Mouse (Mus musculus) hindbrain, embryonic 13.5 days (tissue): Measurements from ENCODE around the gene Ifitm6. TPM values are rescaled to one million over a fixed set of nuclear protein-coding genes. Genes with fewer than 3 reads are reported as not detected.
A peak's percentile ranks its signal among the peaks of the same experiment; 100 is the strongest.

Source experiments
- ATAC-seq: fragments of 200-750 bp; cut with Nextera tagmentation; 2 replicates; pipeline ENCODE4 v1.8.0; 2017; ENCODE audit warnings: moderate TSS enrichment; ENCODE audit not compliant: low FRiP score
- H3K27ac ChIP-seq: fragments of 300-500 bp; sonication (generic); 2 replicates; pipeline ENCODE4 v1.5.1; 2015; ENCODE audit warnings: inconsistent platforms, mild to moderate bottlenecking, moderate library complexity
- H3K27me3 ChIP-seq: fragments of 300-500 bp; sonication (generic); 2 replicates; pipeline ENCODE4 v1.6.1; 2015; ENCODE audit warnings: mild to moderate bottlenecking, inconsistent platforms
- H3K36me3 ChIP-seq: fragments of 300-500 bp; sonication (generic); 2 replicates; pipeline ENCODE4 v1.6.1; 2015; ENCODE audit warnings: mild to moderate bottlenecking, inconsistent platforms
- H3K4me1 ChIP-seq: fragments of 300-500 bp; sonication (generic); replicated peaks from 2 replicates; pipeline ENCODE4 v1.6.1; 2015; ENCODE audit warnings: inconsistent platforms
- H3K4me2 ChIP-seq: fragments of 300-500 bp; sonication (generic); 2 replicates; pipeline ENCODE4 v1.6.1; 2015; ENCODE audit warnings: inconsistent platforms, mild to moderate bottlenecking, moderate library complexity
- H3K4me3 ChIP-seq: fragments of 300-500 bp; sonication (generic); 2 replicates; pipeline ENCODE4 v1.5.1; 2015; ENCODE audit warnings: mild to moderate bottlenecking, inconsistent platforms
- H3K9ac ChIP-seq: fragments of 300-500 bp; sonication (generic); 2 replicates; pipeline ENCODE4 v1.6.1; 2015; ENCODE audit warnings: mild to moderate bottlenecking, inconsistent platforms
- H3K9me3 ChIP-seq: fragments of 300-500 bp; sonication (generic); 2 replicates; pipeline ENCODE4 v1.6.1; 2016; ENCODE audit warnings: inconsistent platforms
- WGBS: fragments of 180-500 bp; shearing (Covaris S2); methylation state at CpG from one replicate; pipeline ENCODE4 v1.1.7; 2015; 5-methylcytosine and 5-hydroxymethylcytosine counted together
- polyA plus RNA-seq: library from polyadenylated mRNA; unstranded; fragments of >200 nt; fragmentation: Nextera tagmentation; extraction: Ambion mirVana; gene quantifications from 2 replicates; pipeline ENCODE4 v1.2.1, GENCODE M21; 2015

Gene Ifitm6
- polyA plus RNA-seq, 1 experiment from 2014 or later, result 0.53 TPM

- Histone ChIP-seq H3K4me3 (no peak overlapping the region), H3K4me1 (no peaks in the 10 kb centered on the region), H3K4me2 (no peak overlapping the region), H3K27ac (no peak overlapping the region), H3K27me3 (no peaks in the 10 kb centered on the region), H3K9me3 (no peaks in the 10 kb centered on the region), H3K36me3 (no peaks in the 10 kb centered on the region), H3K9ac (no peak overlapping the region)
- no peak for ATAC-seq
- 85% methylated on average over 10 of the region's 10 CpGs for WGBS
Observed at GRCm38 (mm10) chr7:141016707-141017697, 722 bp downstream of the Ifitm6 start.

- Histone ChIP-seq H3K36me3 (no peaks in the 10 kb centered on the region), H3K9me3 (no peaks in the 10 kb centered on the region), H3K4me2 (no peak overlapping the region), H3K9ac (no peak overlapping the region), H3K27ac (no peak overlapping the region), H3K4me3 (no peak overlapping the region), H3K4me1 (peaks cover 15% of the 10 kb centered on the region), H3K27me3 (0 out of 2 replicates have a peak, but pooled peaks cover 4% of the 10 kb centered on the region)
- 93% methylated on average over 7 of the region's 7 CpGs for WGBS
- no peak for ATAC-seq
Observed at GRCm38 (mm10) chr7:141011238-141011770, 6.4 kb downstream of the Ifitm6 start.

GRCm38 (mm10) chr7:141010593-141010992 lies 7.1 kb downstream of the Ifitm6 start, which contains the start of gene Ifitm3:
Gene Ifitm3 (minus strand): TSS chr7:141010770.
- Histone ChIP-seq H3K27me3 (0 out of 2 replicates have a peak, but pooled peaks cover 4% of the 10 kb centered on the region), H3K4me1 (peaks cover 15% of the 10 kb centered on the region), H3K27ac (no peak within 1 kb of the TSS), H3K4me2 (peak within 1 kb of the TSS; percentile 26), H3K36me3 (no peaks in the 10 kb centered on the region), H3K4me3 (no peak within 1 kb of the TSS), H3K9ac (no peak within 1 kb of the TSS), H3K9me3 (no peaks in the 10 kb centered on the region)
- no peak for ATAC-seq
- 37% methylated on average over 10 of the region's 10 CpGs for WGBS

DNA sequence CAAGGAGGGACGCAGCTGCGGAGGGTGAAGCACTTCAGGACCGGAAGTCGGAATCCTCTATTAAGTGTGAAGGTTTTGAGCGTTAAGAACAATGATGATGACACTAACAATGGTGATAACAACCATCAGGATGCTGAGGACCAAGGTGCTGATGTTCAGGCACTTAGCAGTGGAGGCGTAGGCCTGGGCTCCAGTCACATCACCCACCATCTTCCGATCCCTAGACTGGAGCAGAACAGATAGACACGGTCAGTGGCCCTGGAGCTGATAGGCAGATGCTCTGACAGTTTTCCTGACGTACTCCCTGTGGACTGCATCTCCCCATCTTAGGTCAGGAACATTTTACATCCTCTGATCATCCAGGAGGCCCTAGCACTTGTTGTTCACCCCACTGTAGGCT lies 8.1 kb downstream of the Ifitm6 start:
- Histone ChIP-seq H3K9ac (no peak overlapping the region), H3K4me1 (peaks cover 15% of the 10 kb centered on the region), H3K4me2 (no peak overlapping the region), H3K9me3 (no peaks in the 10 kb centered on the region), H3K36me3 (no peaks in the 10 kb centered on the region), H3K27me3 (0 out of 2 replicates have a peak, but pooled peaks cover 4% of the 10 kb centered on the region), H3K4me3 (no peak overlapping the region), H3K27ac (no peak overlapping the region)
- 93% methylated on average over 9 of the region's 9 CpGs for WGBS
- ATAC-seq, result no peak

GRCm38 (mm10) chr7:141008938-141009660 lies 8.6 kb downstream of the Ifitm6 start:
- WGBS, result 8% methylated on average over 20 of the region's 20 CpGs
- H3K9ac ChIP-seq, result no peak overlapping the region
- ATAC-seq, result no peak
- 0 out of 2 replicates have a peak, but pooled peaks cover 4% of the 10 kb centered on the region for H3K27me3 ChIP-seq
- no peak overlapping the region for H3K27ac ChIP-seq
- H3K4me1 ChIP-seq, result peaks cover 15% of the 10 kb centered on the region
- no peaks in the 10 kb centered on the region for H3K9me3 ChIP-seq
- H3K36me3 ChIP-seq, result no peaks in the 10 kb centered on the region
- no peak overlapping the region for H3K4me3 ChIP-seq
- H3K4me2 ChIP-seq, result peak overlapping the region; percentile 25; the same call in 1 of the 2 replicates

DNA sequence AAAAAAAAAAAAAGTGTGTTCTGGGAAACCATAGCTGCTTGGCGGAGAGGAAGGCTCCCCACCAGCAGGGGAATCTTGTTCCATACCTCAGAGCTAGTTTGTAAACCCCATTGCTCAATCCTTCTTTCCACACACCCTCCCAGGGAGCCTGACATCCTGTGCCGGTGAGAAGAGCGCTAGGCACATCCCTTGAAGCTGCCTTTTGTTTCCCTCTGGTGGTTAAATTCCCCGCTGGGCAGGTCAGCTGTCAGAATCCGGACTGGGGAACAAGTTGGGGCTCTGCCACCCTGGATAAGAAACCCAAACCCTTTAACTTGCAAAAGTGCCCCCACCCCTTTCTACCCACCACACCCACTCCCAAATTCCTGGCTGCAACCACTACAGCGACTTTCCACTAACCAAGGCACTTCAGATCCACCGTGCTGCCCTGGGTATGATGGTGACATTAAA lies 9.4 kb downstream of the Ifitm6 start:
- 11% methylated on average over 7 of the region's 7 CpGs for WGBS
- H3K27ac ChIP-seq, result no peak overlapping the region
- H3K36me3 ChIP-seq, result no peaks in the 10 kb centered on the region
- H3K9me3 ChIP-seq, result no peaks in the 10 kb centered on the region
- no peak for ATAC-seq
- no peak overlapping the region for H3K4me3 ChIP-seq
- H3K9ac ChIP-seq, result no peak overlapping the region
- H3K4me1 ChIP-seq, result peaks cover 15% of the 10 kb centered on the region
- 0 out of 2 replicates have a peak, but pooled peaks cover 4% of the 10 kb centered on the region for H3K27me3 ChIP-seq
- H3K4me2 ChIP-seq, result peak overlapping the region; percentile 25; the same call in 1 of the 2 replicates

DNA sequence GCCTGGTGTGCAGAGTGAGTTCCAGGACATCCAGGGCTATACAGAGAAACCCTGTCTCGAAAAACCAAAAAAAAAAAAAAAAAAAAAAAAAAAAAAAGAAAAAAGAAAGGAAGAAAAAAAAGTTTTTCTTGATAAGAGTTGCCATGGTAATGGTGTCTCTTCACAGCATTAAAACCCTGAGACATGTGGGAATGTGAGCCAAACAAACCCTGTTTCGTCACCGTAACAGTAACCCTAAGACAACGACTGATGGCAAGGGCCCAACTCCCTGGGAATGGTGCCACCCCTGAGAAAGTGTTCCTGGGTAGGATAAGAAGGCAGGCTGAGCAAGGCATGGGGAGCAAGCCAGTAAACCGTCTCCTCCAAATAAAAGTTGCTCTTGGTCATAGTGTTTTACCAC lies 10.8 kb downstream of the Ifitm6 start:
- Histone ChIP-seq H3K9ac (no peak overlapping the region), H3K36me3 (no peaks in the 10 kb centered on the region), H3K9me3 (no peaks in the 10 kb centered on the region), H3K27me3 (0 out of 2 replicates have a peak, but pooled peaks cover 4% of the 10 kb centered on the region), H3K27ac (no peak overlapping the region), H3K4me1 (peaks cover 15% of the 10 kb centered on the region), H3K4me3 (no peak overlapping the region), H3K4me2 (no peak overlapping the region)
- 82% methylated on average over 5 of the region's 5 CpGs for WGBS
- no peak for ATAC-seq

- Histone ChIP-seq H3K4me2 (no peak overlapping the region), H3K9me3 (no peaks in the 10 kb centered on the region), H3K4me1 (peaks cover 15% of the 10 kb centered on the region), H3K36me3 (no peaks in the 10 kb centered on the region), H3K27me3 (0 out of 2 replicates have a peak, but pooled peaks cover 4% of the 10 kb centered on the region), H3K9ac (no peak overlapping the region), H3K4me3 (no peak overlapping the region), H3K27ac (no peak overlapping the region)
- ATAC-seq, result no peak
- 87% methylated on average over 6 of the region's 6 CpGs for WGBS
Observed at GRCm38 (mm10) chr7:141006446-141006845, 11.3 kb downstream of the Ifitm6 start.

GRCm38 (mm10) chr7:141003248-141004010 lies 14.3 kb downstream of the Ifitm6 start:
- H3K9ac ChIP-seq, result no peak overlapping the region
- no peak overlapping the region for H3K4me2 ChIP-seq
- H3K27me3 ChIP-seq, result 0 out of 2 replicates have a peak, but pooled peaks cover 2% of the 10 kb centered on the region
- ATAC-seq, result no peak
- WGBS, result 89% methylated on average over 5 of the region's 5 CpGs
- peaks cover 2% of the 10 kb centered on the region; the same call in 1 of the 2 replicates for H3K4me1 ChIP-seq
- no peak overlapping the region for H3K27ac ChIP-seq
- no peak overlapping the region for H3K4me3 ChIP-seq
- H3K36me3 ChIP-seq, result no peaks in the 10 kb centered on the region
- no peaks in the 10 kb centered on the region for H3K9me3 ChIP-seq

GRCm38 (mm10) chr7:141000881-141001708 lies 16.6 kb downstream of the Ifitm6 start:
- ATAC-seq, result no peak
- H3K4me1 ChIP-seq, result no peaks in the 10 kb centered on the region
- H3K4me3 ChIP-seq, result no peak overlapping the region
- no peaks in the 10 kb centered on the region for H3K9me3 ChIP-seq
- no peak overlapping the region for H3K4me2 ChIP-seq
- H3K9ac ChIP-seq, result no peak overlapping the region
- H3K27ac ChIP-seq, result no peak overlapping the region
- H3K36me3 ChIP-seq, result no peaks in the 10 kb centered on the region
- WGBS, result 71% methylated on average over 15 of the region's 15 CpGs
- no peaks in the 10 kb centered on the region for H3K27me3 ChIP-seq
